Mouse (Mus musculus): ENCODE measurements around the gene Tmem121.
A peak's percentile ranks its signal among the peaks of the same experiment; 100 is the strongest.
"Not testable (repeated sequence)": the region's sequence is repeated elsewhere in the genome, so short reads cannot be mapped to it uniquely, and the experiment has no call there.

The Tmem121 gene

DNA sequence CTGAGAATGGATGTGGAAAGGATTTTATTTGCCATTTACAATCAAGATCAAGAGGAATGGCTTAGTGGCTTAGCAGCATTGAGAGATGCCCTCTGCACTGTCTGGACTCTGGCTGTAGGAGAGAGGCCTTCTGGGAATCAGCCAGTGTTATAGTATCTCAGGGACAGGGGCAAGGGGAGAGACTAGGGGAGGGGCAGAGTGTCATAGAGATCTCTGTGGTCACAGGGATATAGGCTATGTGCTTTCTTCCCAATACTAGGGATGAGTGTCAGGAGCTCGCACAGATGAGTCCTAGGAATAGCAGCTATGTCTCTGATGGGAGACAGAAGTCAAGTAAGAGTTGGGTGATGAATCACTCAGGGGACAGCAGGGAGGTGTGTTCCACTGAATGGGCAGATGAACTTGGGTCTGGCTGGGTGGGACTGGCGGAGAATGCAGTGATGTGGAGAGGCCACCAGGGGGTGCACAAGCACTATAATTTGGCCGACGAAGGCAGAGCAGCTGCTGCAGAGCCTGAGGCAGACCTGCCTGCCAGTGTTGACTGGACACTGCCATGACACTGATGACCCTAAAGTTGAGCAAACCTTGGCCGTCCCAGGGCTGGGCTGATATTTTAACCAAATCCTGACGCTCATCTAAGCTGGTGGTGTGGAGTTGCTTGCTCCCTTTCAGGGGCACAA, 30.1 kb downstream of the Tmem121 start:
- ATAC-seq (ENCODE audit: insufficient number of reproducible peaks, low FRiP score, low TSS enrichment): 0 out of 2 replicates have a peak, but pooled peaks have one; percentile 36

DNA sequence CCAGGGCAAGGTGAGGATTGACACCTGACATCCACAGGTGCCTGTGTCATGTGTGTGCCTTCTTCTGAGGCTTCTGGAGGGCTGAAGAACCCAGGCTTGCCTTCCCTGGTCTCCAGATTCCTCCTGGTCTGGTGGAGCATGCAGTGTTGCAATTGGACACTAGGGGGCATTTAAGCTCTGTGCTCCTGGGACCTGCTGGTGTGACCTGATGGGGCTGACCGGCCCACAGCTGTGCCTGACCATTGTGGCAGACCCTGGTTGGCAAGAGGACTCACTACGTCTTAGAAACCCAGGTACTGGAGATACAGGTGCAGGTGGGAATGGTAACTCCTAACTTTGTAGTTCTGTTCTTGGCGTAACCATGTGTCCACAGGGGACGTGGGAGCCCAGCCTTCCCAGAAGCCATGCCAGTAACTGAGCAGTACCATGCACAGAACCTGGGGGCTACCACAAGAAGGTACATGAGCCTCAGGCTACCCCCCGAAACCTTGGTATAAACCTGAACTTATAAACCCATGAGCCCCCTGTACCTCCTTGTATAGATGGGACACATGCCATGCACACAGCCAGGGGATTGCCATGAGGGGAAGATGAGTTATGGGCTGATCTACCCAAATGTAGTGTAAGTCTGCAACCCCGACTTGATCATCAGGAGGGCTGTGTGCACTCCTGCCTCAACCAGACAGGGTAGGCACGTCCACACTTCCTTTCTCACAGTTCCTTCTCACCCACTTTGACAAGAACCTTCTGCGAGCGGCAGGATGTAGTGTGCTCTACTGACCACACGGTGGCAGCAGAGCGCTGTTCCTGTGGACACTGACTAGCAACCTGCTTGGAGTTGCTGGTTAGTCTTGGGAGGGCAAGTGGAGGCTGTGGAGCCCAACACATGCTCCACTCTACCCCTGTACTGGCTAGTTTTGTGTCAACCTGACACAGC, 31.8 kb downstream of the Tmem121 start:
- ATAC-seq (ENCODE audit: insufficient number of reproducible peaks, low FRiP score, low TSS enrichment): peak; percentile 47

DNA sequence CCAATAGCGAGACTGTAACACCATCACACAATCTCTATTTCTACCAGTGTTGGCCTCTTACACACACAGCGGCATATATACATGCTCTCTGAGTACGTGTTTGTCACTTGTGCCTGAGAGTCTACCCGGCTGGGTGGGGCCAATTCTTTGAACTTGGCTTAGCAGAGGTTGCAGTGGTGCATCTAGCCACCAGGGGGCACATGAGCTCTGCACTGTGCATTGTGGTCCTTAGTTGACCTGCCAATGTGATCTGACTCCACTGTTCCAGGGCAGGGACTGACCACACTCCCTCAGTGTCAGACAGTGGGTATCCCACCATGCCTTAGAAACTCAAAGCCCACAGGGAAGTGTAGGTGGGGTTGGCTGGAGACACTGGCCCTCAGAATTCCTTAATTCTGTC, 34.1 kb downstream of the Tmem121 start:
- ATAC-seq (ENCODE audit: insufficient number of reproducible peaks, low FRiP score, low TSS enrichment): no peak

DNA sequence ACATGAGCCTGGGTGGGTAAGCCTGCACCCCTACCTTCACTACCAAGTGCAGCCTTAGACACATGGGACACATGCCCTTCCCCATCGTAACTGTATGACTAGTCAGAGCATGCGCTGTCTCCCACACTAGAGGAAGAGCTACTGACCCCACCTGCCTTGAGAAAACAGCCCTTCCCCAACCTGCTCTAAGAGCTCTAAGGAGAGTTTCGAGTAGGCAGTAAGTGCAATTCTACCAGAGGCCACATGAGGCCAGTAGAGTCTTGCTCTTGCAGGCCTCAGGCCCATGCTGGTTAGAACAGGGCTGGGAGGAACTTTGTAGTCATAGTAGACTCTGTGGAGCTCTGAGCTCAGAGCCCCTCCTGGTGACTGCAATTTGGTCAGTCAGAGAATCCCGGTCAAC, 34.7 kb downstream of the Tmem121 start:
- ATAC-seq (ENCODE audit: insufficient number of reproducible peaks, low FRiP score, low TSS enrichment): no peak

DNA sequence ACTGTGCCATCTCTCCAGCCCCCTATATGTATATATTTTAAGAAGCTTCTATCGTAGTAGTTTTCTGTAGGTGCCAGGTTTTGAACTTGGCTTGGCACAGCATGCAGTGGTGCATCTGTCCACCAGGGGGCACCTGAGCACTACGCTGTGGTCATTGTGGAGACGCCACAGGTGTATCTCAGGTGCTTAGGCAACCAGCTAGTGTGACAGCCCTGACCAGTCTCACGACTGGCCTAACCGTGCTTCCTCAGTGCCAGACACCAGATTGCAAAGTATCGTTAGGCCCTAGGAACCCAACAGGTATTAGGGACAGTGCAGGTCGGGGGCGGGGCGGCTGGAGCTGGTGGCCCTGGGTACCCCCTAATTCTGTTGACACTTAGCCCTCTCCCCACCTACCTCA, 35.6 kb downstream of the Tmem121 start:
- no peak for ATAC-seq (ENCODE audit: insufficient number of reproducible peaks, low FRiP score, low TSS enrichment)

DNA sequence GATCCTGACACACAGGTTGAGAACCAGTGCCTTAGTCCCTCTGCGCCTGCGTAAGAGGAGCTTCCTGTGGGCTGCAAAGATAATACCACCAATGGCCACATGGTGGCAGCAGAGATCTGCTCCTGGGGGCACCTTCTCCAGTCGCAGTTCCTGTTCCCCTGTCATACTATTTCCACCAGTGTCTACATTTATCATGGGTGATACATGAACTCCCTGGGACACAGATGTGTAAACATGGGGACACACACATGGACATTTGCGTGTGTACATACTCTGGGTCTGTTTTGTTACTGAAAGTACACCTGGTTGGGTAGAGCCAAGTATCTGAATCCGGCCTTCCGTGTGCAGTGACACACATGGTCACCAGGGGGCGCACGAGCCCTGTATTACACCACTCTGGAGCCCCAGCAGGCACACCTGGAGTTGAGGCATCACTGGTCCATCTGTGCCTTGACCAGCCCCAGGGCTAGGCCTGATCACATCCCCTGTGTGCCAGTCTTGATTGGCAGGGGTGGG, 36.4 kb downstream of the Tmem121 start:
- no peak for ATAC-seq (ENCODE audit: insufficient number of reproducible peaks, low FRiP score, low TSS enrichment)

DNA sequence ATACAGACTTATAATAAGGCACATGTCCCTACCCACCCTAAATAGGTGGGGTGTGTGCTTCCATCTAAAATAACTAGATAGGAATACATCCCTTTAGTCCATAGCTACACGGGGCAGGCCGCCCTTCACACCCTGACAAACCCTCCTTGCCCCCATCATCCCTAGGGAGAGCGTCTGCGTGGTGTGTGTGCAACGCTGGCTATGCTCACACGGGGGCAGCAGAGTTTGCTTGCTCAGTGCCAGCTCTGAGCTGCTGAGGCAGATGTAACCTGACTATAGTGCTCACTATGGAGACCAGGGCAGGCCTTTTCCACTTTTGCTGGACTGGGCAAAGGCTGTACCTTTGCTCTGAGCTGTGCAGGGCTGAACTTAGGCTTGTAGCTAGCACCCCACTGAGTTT, 37.0 kb downstream of the Tmem121 start:
- ATAC-seq (ENCODE audit: insufficient number of reproducible peaks, low FRiP score, low TSS enrichment): no peak; the same call in 1 of the 2 replicates

DNA sequence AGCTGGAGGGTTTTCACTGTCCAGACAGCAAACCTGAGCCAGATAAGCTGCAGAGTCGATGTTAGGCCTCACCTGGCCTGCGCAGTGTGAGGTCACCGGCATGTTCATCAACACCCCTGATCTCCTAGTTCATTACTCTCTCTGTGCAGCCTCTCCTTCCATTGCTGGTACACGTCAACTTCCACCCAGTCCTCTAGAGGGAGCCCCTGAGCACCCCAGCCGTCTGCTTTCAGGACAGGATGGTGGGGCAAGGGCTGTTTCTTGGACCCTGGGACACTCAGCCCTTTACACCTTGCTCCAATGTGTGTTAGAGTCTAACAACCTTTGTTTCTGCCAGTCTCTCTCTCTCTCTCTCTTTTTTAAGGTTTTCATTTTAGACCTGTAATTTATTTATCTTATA, 38.5 kb downstream of the Tmem121 start:
- no peak for ATAC-seq (ENCODE audit: insufficient number of reproducible peaks, low FRiP score, low TSS enrichment)

DNA sequence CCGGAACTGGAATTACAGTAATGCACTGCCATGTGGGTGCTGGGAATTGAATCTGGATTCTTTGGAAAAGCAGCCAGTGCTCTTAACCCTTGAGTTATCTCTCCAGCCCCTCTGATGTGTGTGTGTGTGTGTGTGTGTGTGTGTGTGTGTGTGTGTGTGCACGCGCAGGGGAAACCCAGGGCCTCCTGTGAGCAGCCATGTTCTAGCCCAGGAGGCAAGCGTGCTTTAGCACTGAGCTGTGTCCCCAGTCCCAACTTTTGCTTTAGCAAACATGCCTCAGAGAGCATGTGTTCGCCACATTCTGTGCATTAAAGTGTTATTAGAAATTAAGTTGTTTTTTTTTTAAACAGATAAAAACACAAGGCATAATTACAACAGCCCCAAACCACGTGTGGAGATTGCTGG, 39.0 kb downstream of the Tmem121 start:
- ATAC-seq (ENCODE audit: insufficient number of reproducible peaks, low FRiP score, low TSS enrichment): no peak

DNA sequence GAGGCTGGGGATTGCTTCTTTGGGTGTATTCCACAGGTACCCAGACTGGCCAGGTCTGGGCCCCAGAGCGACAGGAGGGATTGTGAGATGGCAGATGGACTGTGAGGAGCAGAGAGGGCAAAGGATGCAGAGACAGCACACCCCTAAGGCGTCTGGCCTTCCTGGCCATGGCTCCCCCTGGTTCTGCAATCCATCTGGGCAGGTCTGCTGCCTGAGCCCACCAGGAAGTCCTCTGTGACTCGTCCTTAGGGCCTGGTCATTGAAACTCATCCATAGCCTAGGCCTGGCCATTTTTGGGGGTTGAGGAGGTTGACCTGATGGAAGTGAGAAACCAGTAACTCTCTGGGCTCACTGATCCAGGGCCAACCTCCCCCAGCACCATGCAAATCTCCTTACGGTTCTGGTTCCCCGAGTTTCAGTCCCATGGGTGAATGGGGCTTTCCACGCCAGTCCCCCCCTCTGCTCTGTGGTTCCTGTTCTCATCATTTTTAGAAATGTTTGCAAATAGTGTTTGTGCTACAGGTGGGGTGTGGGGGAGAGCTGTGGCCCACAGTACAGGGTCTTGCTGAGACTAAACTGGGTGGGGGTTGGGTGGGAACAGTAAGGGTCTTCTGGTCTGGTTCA, 42.4 kb downstream of the Tmem121 start:
- ATAC-seq (ENCODE audit: insufficient number of reproducible peaks, low FRiP score, low TSS enrichment): no peak

DNA sequence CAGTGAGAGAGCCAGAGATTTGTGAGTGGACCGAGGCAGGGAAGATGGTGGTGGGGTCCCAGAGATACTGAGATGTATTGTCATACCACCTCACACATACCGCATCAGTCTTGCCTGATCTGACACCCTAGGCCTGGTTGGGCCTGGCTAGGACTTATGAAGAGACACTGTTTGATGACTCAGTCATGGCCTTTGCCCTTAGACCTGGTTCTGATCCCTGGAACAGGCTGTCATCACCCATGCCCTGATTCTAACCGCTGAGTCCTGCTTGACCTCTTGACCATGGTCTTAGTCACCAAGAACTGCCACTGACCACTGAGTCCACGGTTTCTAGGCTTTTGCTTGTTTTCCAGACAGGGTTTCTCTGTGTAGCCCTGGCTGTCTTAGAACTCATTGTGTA, 45.0 kb downstream of the Tmem121 start:
- no peak for ATAC-seq (ENCODE audit: insufficient number of reproducible peaks, low FRiP score, low TSS enrichment)

DNA sequence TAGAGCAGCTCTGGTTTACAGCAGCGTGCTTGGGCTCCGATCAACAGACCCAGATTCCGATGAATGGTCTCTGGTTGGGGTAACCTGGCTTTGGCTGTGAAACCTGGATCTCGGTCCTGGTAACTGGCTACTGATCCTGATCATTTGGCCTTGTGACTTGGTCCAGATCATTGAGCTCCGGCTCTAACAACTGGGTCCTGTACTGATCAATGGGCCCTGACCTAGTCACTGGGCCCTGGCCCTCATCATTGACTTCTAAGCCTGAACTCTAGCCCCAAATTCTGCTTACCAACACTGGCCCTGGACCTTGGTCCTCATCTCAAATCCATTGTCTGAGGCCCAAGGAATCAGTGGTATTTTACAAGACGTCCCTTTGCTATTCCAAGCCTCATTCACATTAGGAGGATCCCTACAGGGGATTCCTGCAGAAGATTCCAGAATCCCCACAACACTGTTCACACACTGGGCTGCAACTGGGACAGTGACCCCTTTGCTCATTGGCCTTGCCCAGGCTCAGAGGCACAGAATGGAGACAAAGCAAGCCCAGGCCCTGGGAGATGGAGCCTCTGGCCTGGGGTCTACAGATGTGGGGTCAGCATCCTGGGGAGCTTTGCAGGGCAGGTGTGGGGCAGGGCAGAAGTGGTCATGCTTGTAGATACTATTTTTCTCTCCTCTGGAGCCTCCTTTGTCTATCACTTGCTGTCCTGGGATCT, 46.0 kb downstream of the Tmem121 start:
- not testable (repeated sequence) for ATAC-seq (ENCODE audit: insufficient number of reproducible peaks, low FRiP score, low TSS enrichment)

DNA sequence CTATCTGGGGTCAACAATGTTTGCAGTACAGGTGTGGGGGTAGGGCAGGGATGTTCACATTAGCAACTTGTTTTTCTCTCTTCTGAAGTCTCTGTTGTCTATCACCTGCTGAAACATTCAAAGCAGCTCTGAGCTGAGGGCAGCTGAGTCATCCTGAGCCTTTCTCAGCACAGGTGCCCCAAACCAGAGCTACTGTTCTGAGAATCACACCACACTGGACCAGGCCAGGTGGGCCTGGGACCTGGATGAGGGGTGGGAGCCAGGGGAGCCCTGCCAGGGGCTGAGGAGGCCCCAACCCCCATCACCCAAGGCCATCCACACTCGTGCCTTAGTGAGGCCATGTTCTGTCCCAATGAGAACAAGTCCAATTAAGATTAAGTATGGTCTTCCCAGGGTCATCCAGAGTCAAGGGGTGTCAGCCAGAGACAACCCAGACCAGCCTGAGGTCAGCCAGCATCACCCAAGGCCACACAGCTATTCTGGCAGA, 46.6 kb downstream of the Tmem121 start:
- not testable (repeated sequence) for ATAC-seq (ENCODE audit: insufficient number of reproducible peaks, low FRiP score, low TSS enrichment)

Data from cerebellum, adult (tissue).